Mouse (Mus musculus): ENCODE measurements around the gene Nol12. TPM values are rescaled to one million over a fixed set of nuclear protein-coding genes. Genes with fewer than 3 reads are reported as not detected.

Gene Nol12
- polyA plus RNA-seq, 1 experiment from 2014 or later: 29.9 TPM

- Histone ChIP-seq H3K27ac (no peak overlapping the region), H3K9ac (no peak overlapping the region), H3K4me2 (no peak overlapping the region), H3K27me3 (peaks cover 23% of the 10 kb centered on the region), H3K36me3 (no peaks in the 10 kb centered on the region), H3K4me1 (replicated peaks) (peaks cover 13% of the 10 kb centered on the region), H3K4me3 (no peak overlapping the region), H3K9me3 (replicated peaks) (no peaks in the 10 kb centered on the region)
- ATAC-seq (replicated peaks; ENCODE audit: insufficient number of reproducible peaks, insufficient read depth, low FRiP score, low read depth): no peak
- WGBS: 99% methylated on average over 3 of the region's 3 CpGs
These were observed 14.2 kb downstream of the Nol12 start for GRCm38 (mm10) chr15:78948883-78949282.

- Histone ChIP-seq H3K4me1 (replicated peaks) (no peaks in the 10 kb centered on the region; the same call in 1 of the 2 replicates), H3K4me3 (no peak overlapping the region), H3K9me3 (replicated peaks) (no peaks in the 10 kb centered on the region), H3K27me3 (no peaks in the 10 kb centered on the region), H3K9ac (no peak overlapping the region), H3K27ac (no peak overlapping the region), H3K36me3 (no peaks in the 10 kb centered on the region), H3K4me2 (no peak overlapping the region)
- WGBS: 67% methylated on average over 3 of the region's 3 CpGs
- ATAC-seq (replicated peaks; ENCODE audit: insufficient number of reproducible peaks, insufficient read depth, low FRiP score, low read depth): no peak
These were observed 20.9 kb downstream of the Nol12 start for GRCm38 (mm10) chr15:78955663-78956062.

DNA sequence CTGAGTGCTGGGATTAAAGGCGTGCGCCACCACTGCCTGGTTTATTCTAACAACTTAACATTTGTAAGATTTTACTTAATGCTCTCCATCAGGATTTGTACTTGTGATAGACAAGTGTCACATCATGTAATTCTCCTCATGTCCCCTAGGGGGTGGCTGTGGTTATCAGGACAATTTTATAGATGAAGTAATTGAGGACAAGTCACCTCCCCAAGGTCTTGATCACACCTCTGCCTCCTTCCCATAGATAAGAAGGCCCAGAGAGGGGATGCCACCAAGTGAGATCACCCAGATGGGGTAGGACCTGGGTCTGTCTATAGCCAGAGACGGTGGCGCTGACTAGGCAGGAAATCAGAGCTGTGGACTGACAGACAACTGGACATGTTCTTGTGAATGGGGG is 21.6 kb downstream of the Nol12 start:
- no peaks in the 10 kb centered on the region for H3K9me3 ChIP-seq (replicated peaks)
- H3K27me3 ChIP-seq: no peaks in the 10 kb centered on the region
- H3K36me3 ChIP-seq: no peaks in the 10 kb centered on the region
- no peak overlapping the region for H3K27ac ChIP-seq
- no peak for ATAC-seq (replicated peaks; ENCODE audit: insufficient number of reproducible peaks, insufficient read depth, low FRiP score, low read depth)
- no peak overlapping the region for H3K9ac ChIP-seq
- 76% methylated on average over 4 of the region's 4 CpGs for WGBS
- H3K4me2 ChIP-seq: no peak overlapping the region
- no peaks in the 10 kb centered on the region; the same call in 1 of the 2 replicates for H3K4me1 ChIP-seq (replicated peaks)
- no peak overlapping the region for H3K4me3 ChIP-seq

GRCm38 (mm10) chr15:78957021-78957420 is 22.3 kb downstream of the Nol12 start:
- Histone ChIP-seq H3K9ac (no peak overlapping the region), H3K4me2 (no peak overlapping the region)

DNA sequence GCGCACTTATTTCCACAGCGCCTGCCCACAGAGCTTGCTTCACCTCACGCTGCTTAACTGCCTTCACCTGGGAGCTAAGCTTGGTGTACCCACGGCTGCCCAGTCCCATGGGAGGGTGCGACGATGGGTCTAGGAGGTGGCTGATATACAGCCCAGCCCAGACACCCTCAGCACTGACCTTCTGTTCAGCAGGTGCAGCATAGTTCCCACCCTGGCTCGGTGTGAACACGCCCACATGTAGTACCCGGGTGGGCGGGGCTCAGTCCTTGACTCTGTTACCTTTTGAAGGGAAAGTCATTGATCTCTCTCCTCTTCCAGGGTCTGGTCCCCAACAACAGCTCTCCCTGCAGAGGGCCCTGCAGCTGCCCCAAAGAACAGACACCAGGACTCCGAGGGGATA is 24.8 kb downstream of the Nol12 start:
- no peak overlapping the region for H3K4me2 ChIP-seq
- H3K27ac ChIP-seq: no peak overlapping the region
- no peaks in the 10 kb centered on the region for H3K27me3 ChIP-seq
- 84% methylated on average over 11 of the region's 11 CpGs for WGBS
- H3K9me3 ChIP-seq (replicated peaks): no peaks in the 10 kb centered on the region
- no peaks in the 10 kb centered on the region for H3K36me3 ChIP-seq
- no peak overlapping the region for H3K9ac ChIP-seq
- no peak overlapping the region for H3K4me3 ChIP-seq
- peaks cover 5% of the 10 kb centered on the region; the same call in 1 of the 2 replicates for H3K4me1 ChIP-seq (replicated peaks)
- ATAC-seq (replicated peaks; ENCODE audit: insufficient number of reproducible peaks, insufficient read depth, low FRiP score, low read depth): no peak

More at GRCm38 (mm10) chr15:78957021-78957420, 22.3 kb downstream of the Nol12 start:
- Histone ChIP-seq H3K27ac (no peak overlapping the region), H3K4me3 (no peak overlapping the region), H3K9me3 (replicated peaks) (no peaks in the 10 kb centered on the region), H3K27me3 (no peaks in the 10 kb centered on the region), H3K4me1 (replicated peaks) (no peaks in the 10 kb centered on the region; the same call in 1 of the 2 replicates), H3K36me3 (no peaks in the 10 kb centered on the region)
- WGBS: 50% methylated on average over 15 of the region's 15 CpGs
- no peak for ATAC-seq (replicated peaks; ENCODE audit: insufficient number of reproducible peaks, insufficient read depth, low FRiP score, low read depth)

- H3K9me3 ChIP-seq (replicated peaks): no peaks in the 10 kb centered on the region
- WGBS: 60% methylated on average over 4 of the region's 4 CpGs
- H3K27ac ChIP-seq: no peak overlapping the region
- H3K27me3 ChIP-seq: no peaks in the 10 kb centered on the region
- H3K4me3 ChIP-seq: no peak overlapping the region
- H3K36me3 ChIP-seq: no peaks in the 10 kb centered on the region
- H3K4me1 ChIP-seq (replicated peaks): peaks cover 5% of the 10 kb centered on the region; the same call in 1 of the 2 replicates
- no peak for ATAC-seq (replicated peaks; ENCODE audit: insufficient number of reproducible peaks, insufficient read depth, low FRiP score, low read depth)
- no peak overlapping the region for H3K9ac ChIP-seq
- H3K4me2 ChIP-seq: no peak overlapping the region
These were observed 25.4 kb downstream of the Nol12 start for GRCm38 (mm10) chr15:78960088-78960487.

- H3K36me3 ChIP-seq: no peaks in the 10 kb centered on the region
- ATAC-seq (replicated peaks; ENCODE audit: insufficient number of reproducible peaks, insufficient read depth, low FRiP score, low read depth): 0 out of 2 replicates have a peak, but pooled peaks have one; percentile 23
- H3K27ac ChIP-seq: no peak overlapping the region
- H3K27me3 ChIP-seq: no peaks in the 10 kb centered on the region
- H3K4me3 ChIP-seq: no peak overlapping the region
- H3K4me2 ChIP-seq: no peak overlapping the region
- no peak overlapping the region for H3K9ac ChIP-seq
- H3K9me3 ChIP-seq (replicated peaks): no peaks in the 10 kb centered on the region
- 0 out of 2 replicates have a peak, but pooled peaks cover 5% of the 10 kb centered on the region for H3K4me1 ChIP-seq (replicated peaks)
- 23% methylated on average over 2 of the region's 2 CpGs for WGBS
These were observed 28.2 kb downstream of the Nol12 start for GRCm38 (mm10) chr15:78962885-78963284.

- Histone ChIP-seq H3K4me3 (no peak overlapping the region), H3K4me2 (no peak overlapping the region), H3K4me1 (replicated peaks) (no peaks in the 10 kb centered on the region), H3K27ac (no peak overlapping the region), H3K27me3 (no peaks in the 10 kb centered on the region), H3K36me3 (no peaks in the 10 kb centered on the region), H3K9me3 (replicated peaks) (no peaks in the 10 kb centered on the region), H3K9ac (no peak overlapping the region)
- WGBS: 58% methylated on average over 6 of the region's 6 CpGs
- no peak for ATAC-seq (replicated peaks; ENCODE audit: insufficient number of reproducible peaks, insufficient read depth, low FRiP score, low read depth)
These were observed 36.9 kb downstream of the Nol12 start for GRCm38 (mm10) chr15:78971626-78972025.

DNA sequence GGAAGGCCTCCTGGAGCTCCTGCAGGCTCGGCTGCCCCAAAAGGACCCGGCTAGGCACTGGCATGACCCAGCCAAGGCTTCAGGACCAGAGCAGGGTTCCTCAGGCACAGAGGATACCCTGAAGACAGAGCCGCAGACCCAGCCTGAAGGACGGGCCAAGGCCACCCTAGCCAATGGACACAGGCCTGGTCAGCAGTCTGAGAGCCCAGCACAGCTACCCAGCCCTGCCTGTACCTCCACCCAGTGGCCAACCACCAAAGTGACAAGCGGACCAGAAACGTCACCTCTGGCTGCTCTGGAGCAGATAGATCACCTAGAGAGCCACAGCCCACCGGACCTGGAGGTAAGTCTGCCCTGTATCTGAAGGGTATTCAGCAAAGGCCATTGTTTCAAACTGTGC is 39.2 kb downstream of the Nol12 start:
- Histone ChIP-seq H3K9ac (no peak overlapping the region), H3K27ac (no peak overlapping the region), H3K4me2 (no peak overlapping the region), H3K4me1 (replicated peaks) (peaks cover 8% of the 10 kb centered on the region), H3K4me3 (no peak overlapping the region), H3K36me3 (no peaks in the 10 kb centered on the region), H3K9me3 (replicated peaks) (no peaks in the 10 kb centered on the region), H3K27me3 (no peaks in the 10 kb centered on the region)
- no peak for ATAC-seq (replicated peaks; ENCODE audit: insufficient number of reproducible peaks, insufficient read depth, low FRiP score, low read depth)
- WGBS: 60% methylated on average over 7 of the region's 7 CpGs

- Histone ChIP-seq H3K9ac (no peak overlapping the region), H3K9me3 (replicated peaks) (no peaks in the 10 kb centered on the region), H3K36me3 (no peaks in the 10 kb centered on the region), H3K4me2 (no peak overlapping the region), H3K4me1 (replicated peaks) (peaks cover 28% of the 10 kb centered on the region), H3K27me3 (no peaks in the 10 kb centered on the region), H3K4me3 (no peak overlapping the region), H3K27ac (no peak overlapping the region)
- 86% methylated on average over 8 of the region's 8 CpGs for WGBS
- no peak for ATAC-seq (replicated peaks; ENCODE audit: insufficient number of reproducible peaks, insufficient read depth, low FRiP score, low read depth)
These were observed 43.0 kb downstream of the Nol12 start for GRCm38 (mm10) chr15:78977676-78978159.

- ATAC-seq (replicated peaks; ENCODE audit: insufficient number of reproducible peaks, insufficient read depth, low FRiP score, low read depth): peak; percentile 50
- H3K9me3 ChIP-seq (replicated peaks): no peaks in the 10 kb centered on the region
- H3K9ac ChIP-seq: peak overlapping the region; percentile 30; the same call in 1 of the 2 replicates
- no peak overlapping the region for H3K4me3 ChIP-seq
- 6% methylated on average over 4 of the region's 4 CpGs for WGBS
- H3K36me3 ChIP-seq: no peaks in the 10 kb centered on the region
- peak overlapping the region; percentile 61 for H3K27ac ChIP-seq
- peaks cover 35% of the 10 kb centered on the region for H3K4me1 ChIP-seq (replicated peaks)
- H3K4me2 ChIP-seq: 0 out of 2 replicates have a peak overlapping the region, but pooled peaks have one; percentile 8
- H3K27me3 ChIP-seq: no peaks in the 10 kb centered on the region
These were observed 44.1 kb downstream of the Nol12 start for GRCm38 (mm10) chr15:78978875-78979274.

DNA sequence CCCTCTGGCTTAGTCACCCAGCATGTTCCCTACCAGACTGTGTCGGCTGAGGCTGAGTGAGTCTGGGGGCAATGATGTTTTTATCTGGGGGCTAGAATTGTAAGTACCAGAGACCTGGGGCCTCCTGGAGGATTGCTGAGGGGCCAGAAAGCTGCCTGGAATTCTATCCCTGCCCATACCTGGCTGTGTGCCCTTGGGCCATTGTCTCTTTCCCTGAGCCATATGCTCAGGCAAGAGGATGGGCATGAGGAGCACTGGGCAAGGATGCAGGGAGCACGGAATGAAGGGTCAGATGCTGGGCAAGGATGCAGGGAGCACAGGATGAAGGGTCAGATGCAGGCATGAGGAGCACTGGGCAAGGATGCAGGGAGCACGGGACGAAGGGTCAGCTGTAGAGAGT is 45.4 kb downstream of the Nol12 start:
- Histone ChIP-seq H3K4me2 (no peak overlapping the region), H3K27me3 (no peaks in the 10 kb centered on the region), H3K36me3 (no peaks in the 10 kb centered on the region), H3K9me3 (replicated peaks) (no peaks in the 10 kb centered on the region), H3K4me1 (replicated peaks) (peaks cover 47% of the 10 kb centered on the region), H3K4me3 (no peak overlapping the region), H3K27ac (no peak overlapping the region), H3K9ac (no peak overlapping the region)
- ATAC-seq (replicated peaks; ENCODE audit: insufficient number of reproducible peaks, insufficient read depth, low FRiP score, low read depth): no peak
- WGBS: 82% methylated on average over 4 of the region's 4 CpGs

Measured in heart, embryonic 15.5 days (tissue).